Mouse (Mus musculus): Measurements from ENCODE around the gene Rnh1. TPM values are rescaled to one million over a fixed set of nuclear protein-coding genes. Genes with fewer than 3 reads are reported as not detected.

The Rnh1 gene
- polyA plus RNA-seq, 1 experiment, result 195 TPM

- DNase-seq, result no peak
- H3K4me3 ChIP-seq (replicated peaks; ENCODE audit: extremely low read depth, low read depth, low read length), result peak overlapping the region; percentile 57
- no peak for TF ChIP-seq CTCF (IDR thresholded peaks at IDR 0.05; ENCODE audit: insufficient read depth, low read length)
- TF ChIP-seq POLR2A (IDR thresholded peaks at IDR 0.05; ENCODE audit: borderline replicate concordance, extremely low read depth, low read depth, low read length), result no peak
- WGBS, result 81% methylated on average over 11 of the region's 11 CpGs
- H3K4me1 ChIP-seq (ENCODE audit: control insufficient read depth, insufficient read depth, low read length), result 0 out of 2 replicates have a peak, but pooled peaks cover 7% of the 10 kb centered on the region
Observed at GRCm38 (mm10) chr7:141216894-141217293, 44.2 kb upstream of the Rnh1 start.

- no peak for TF ChIP-seq CTCF (IDR thresholded peaks at IDR 0.05; ENCODE audit: insufficient read depth, low read length)
- TF ChIP-seq POLR2A (IDR thresholded peaks at IDR 0.05; ENCODE audit: borderline replicate concordance, extremely low read depth, low read depth, low read length), result peak; percentile 72; the same call in 1 of the 2 replicates
- 2% methylated on average over 42 of the region's 42 CpGs for WGBS
Observed at GRCm38 (mm10) chr7:141215880-141216733, 43.5 kb upstream of the Rnh1 start.

GRCm38 (mm10) chr7:141215101-141215879, 42.6 kb upstream of the Rnh1 start, which contains the start of gene Rassf7:
Gene Rassf7, plus strand, starts transcription at chr7:141215860.
- peak; percentile 95 for DNase-seq
- TF ChIP-seq POLR2A (IDR thresholded peaks at IDR 0.05; ENCODE audit: borderline replicate concordance, extremely low read depth, low read depth, low read length), result peak; percentile 26; the same call in 1 of the 2 replicates
- TF ChIP-seq CTCF (IDR thresholded peaks at IDR 0.05; ENCODE audit: insufficient read depth, low read length), result no peak
- H3K4me3 ChIP-seq (replicated peaks; ENCODE audit: extremely low read depth, low read depth, low read length), result peak within 1 kb of the TSS; percentile 81
- 0 out of 2 replicates have a peak, but pooled peaks cover 7% of the 10 kb centered on the region for H3K4me1 ChIP-seq (ENCODE audit: control insufficient read depth, insufficient read depth, low read length)
- 2% methylated on average over 41 of the region's 41 CpGs for WGBS

More at GRCm38 (mm10) chr7:141215880-141216733, 43.5 kb upstream of the Rnh1 start:
- H3K4me1 ChIP-seq (ENCODE audit: control insufficient read depth, insufficient read depth, low read length), result 0 out of 2 replicates have a peak, but pooled peaks cover 7% of the 10 kb centered on the region
- peak; percentile 87 for DNase-seq
- peak overlapping the region; percentile 81 for H3K4me3 ChIP-seq (replicated peaks; ENCODE audit: extremely low read depth, low read depth, low read length)

- H3K4me3 ChIP-seq (replicated peaks; ENCODE audit: extremely low read depth, low read depth, low read length), result no peak overlapping the region
- 73% methylated on average over 3 of the region's 3 CpGs for WGBS
- DNase-seq, result no peak
Observed at GRCm38 (mm10) chr7:141214310-141214709, 41.7 kb upstream of the Rnh1 start.

GRCm38 (mm10) chr7:141213605-141214235, 41.1 kb upstream of the Rnh1 start, which contains the start of gene Lmntd2:
Gene Lmntd2, minus strand, starts transcription at chr7:141214080.
- TF ChIP-seq CTCF (IDR thresholded peaks at IDR 0.05; ENCODE audit: insufficient read depth, low read length) (no peak), POLR2A (IDR thresholded peaks at IDR 0.05; ENCODE audit: borderline replicate concordance, extremely low read depth, low read depth, low read length) (no peak)
- no peak within 1 kb of the TSS for H3K4me3 ChIP-seq (replicated peaks; ENCODE audit: extremely low read depth, low read depth, low read length)
- H3K4me1 ChIP-seq (ENCODE audit: control insufficient read depth, insufficient read depth, low read length), result 0 out of 2 replicates have a peak, but pooled peaks cover 7% of the 10 kb centered on the region
- no peak for DNase-seq
- WGBS, result 93% methylated on average over 11 of the region's 11 CpGs

More at GRCm38 (mm10) chr7:141214310-141214709, 41.7 kb upstream of the Rnh1 start:
- TF ChIP-seq POLR2A (IDR thresholded peaks at IDR 0.05; ENCODE audit: borderline replicate concordance, extremely low read depth, low read depth, low read length) (no peak), CTCF (IDR thresholded peaks at IDR 0.05; ENCODE audit: insufficient read depth, low read length) (no peak)
- H3K4me1 ChIP-seq (ENCODE audit: control insufficient read depth, insufficient read depth, low read length), result 0 out of 2 replicates have a peak, but pooled peaks cover 7% of the 10 kb centered on the region

GRCm38 (mm10) chr7:141213133-141213532, 40.5 kb upstream of the Rnh1 start:
- Histone ChIP-seq H3K4me1 (ENCODE audit: control insufficient read depth, insufficient read depth, low read length) (0 out of 2 replicates have a peak, but pooled peaks cover 7% of the 10 kb centered on the region), H3K4me3 (replicated peaks; ENCODE audit: extremely low read depth, low read depth, low read length) (no peak overlapping the region)
- TF ChIP-seq POLR2A (IDR thresholded peaks at IDR 0.05; ENCODE audit: borderline replicate concordance, extremely low read depth, low read depth, low read length), result no peak
- TF ChIP-seq CTCF (IDR thresholded peaks at IDR 0.05; ENCODE audit: insufficient read depth, low read length), result no peak
- 89% methylated on average over 3 of the region's 3 CpGs for WGBS
- DNase-seq, result no peak

- WGBS, result 86% methylated on average over 14 of the region's 14 CpGs
Observed at GRCm38 (mm10) chr7:141210606-141211131, 38.0 kb upstream of the Rnh1 start.

GRCm38 (mm10) chr7:141210137-141210536, 37.5 kb upstream of the Rnh1 start:
- no peak for TF ChIP-seq POLR2A (IDR thresholded peaks at IDR 0.05; ENCODE audit: borderline replicate concordance, extremely low read depth, low read depth, low read length)
- DNase-seq, result no peak
- H3K4me3 ChIP-seq (replicated peaks; ENCODE audit: extremely low read depth, low read depth, low read length), result no peak overlapping the region
- WGBS, result 65% methylated on average over 12 of the region's 12 CpGs
- H3K4me1 ChIP-seq (ENCODE audit: control insufficient read depth, insufficient read depth, low read length), result no peaks in the 10 kb centered on the region

More at GRCm38 (mm10) chr7:141210606-141211131, 38.0 kb upstream of the Rnh1 start:
- no peaks in the 10 kb centered on the region for H3K4me1 ChIP-seq (ENCODE audit: control insufficient read depth, insufficient read depth, low read length)
- TF ChIP-seq CTCF (IDR thresholded peaks at IDR 0.05; ENCODE audit: insufficient read depth, low read length), result no peak
- no peak for TF ChIP-seq POLR2A (IDR thresholded peaks at IDR 0.05; ENCODE audit: borderline replicate concordance, extremely low read depth, low read depth, low read length)
- DNase-seq, result no peak
- no peak overlapping the region for H3K4me3 ChIP-seq (replicated peaks; ENCODE audit: extremely low read depth, low read depth, low read length)
